In genomic region chr3:18711661-18712060, GRCm38 (mm10) we compare ENCODE assay signal across 26 mouse cellular contexts.
"Had no signal": no experiment of that assay in that cellular context is flagged by ENCODE, and none has a peak within 500 bp of the region (broad histone marks: within the 10 kb centered on the region; RNA-seq: fewer than 3 reads in every experiment).

No protein-coding gene starts in this region.

- DNase-seq: gastrocnemius, adult 2 months; gastrocnemius, postnatal 10 days; gastrocnemius, postnatal 25 days; heart, adult 18-20 months; heart, postnatal 14 days; heart, postnatal 36 days; kidney, adult 11 months; kidney, adult 2 months; kidney, adult 9 months; kidney, postnatal 14 days; kidney, postnatal 36 days; layer of hippocampus, adult 9-11 months; layer of hippocampus, postnatal 36 days; liver; liver, embryonic 13.5 days had no signal

- H3K27me3 ChIP-seq: heart, embryonic 13.5 days; heart, embryonic 15.5 days; hindbrain, embryonic 13.5 days; hindbrain, embryonic 15.5 days; kidney, embryonic 15.5 days; limb, embryonic 12.5 days; liver, embryonic 13.5 days had no signal

- H3K9ac ChIP-seq: heart, embryonic 13.5 days; heart, embryonic 15.5 days; hindbrain, embryonic 13.5 days; hindbrain, embryonic 15.5 days; kidney, embryonic 15.5 days; limb, embryonic 12.5 days; liver, embryonic 13.5 days had no signal

- H3K4me2 ChIP-seq: heart, embryonic 11.5 days; heart, embryonic 13.5 days; heart, embryonic 15.5 days; hindbrain, embryonic 13.5 days; hindbrain, embryonic 15.5 days; kidney, embryonic 15.5 days; limb, embryonic 12.5 days; liver, embryonic 11.5 days; liver, embryonic 13.5 days had no signal

- ATAC-seq: intestine, embryonic 16.5 days had no signal

- H3K36me3 ChIP-seq: heart, embryonic 13.5 days; heart, embryonic 15.5 days; hindbrain, embryonic 13.5 days; hindbrain, embryonic 15.5 days; kidney, embryonic 15.5 days; limb, embryonic 10.5 days; limb, embryonic 12.5 days; liver, embryonic 13.5 days had no signal

- H3K9me3 ChIP-seq: heart, embryonic 13.5 days; heart, embryonic 15.5 days; hindbrain, embryonic 13.5 days; hindbrain, embryonic 15.5 days; kidney, embryonic 15.5 days; limb, embryonic 10.5 days; limb, embryonic 12.5 days; liver, embryonic 13.5 days had no signal

- H3K4me1 ChIP-seq: heart, embryonic 13.5 days; heart, embryonic 15.5 days; hindbrain, embryonic 13.5 days; hindbrain, embryonic 15.5 days; kidney, embryonic 15.5 days; limb, embryonic 10.5 days; limb, embryonic 12.5 days; liver, embryonic 13.5 days had no signal

- H3K27ac ChIP-seq: gastrocnemius, adult 2 months; heart, embryonic 13.5 days; heart, embryonic 15.5 days; hindbrain, embryonic 13.5 days; hindbrain, embryonic 15.5 days; kidney, embryonic 15.5 days; kidney, postnatal 0 days; limb, embryonic 10.5 days; limb, embryonic 12.5 days; liver, embryonic 13.5 days had no signal

- H3K4me3 ChIP-seq: gastrocnemius, adult 2 months; heart, embryonic 13.5 days; heart, embryonic 15.5 days; hindbrain, embryonic 13.5 days; hindbrain, embryonic 15.5 days; kidney, embryonic 15.5 days; limb, embryonic 10.5 days; limb, embryonic 12.5 days; liver, embryonic 13.5 days had no signal
